Mouse (Mus musculus): ENCODE data around the gene Ddb1. TPM values are rescaled to one million over a fixed set of nuclear protein-coding genes. Genes with fewer than 3 reads are reported as not detected.
A peak's percentile ranks its signal among the peaks of the same experiment; 100 is the strongest.

Ddb1 gene
- polyA plus RNA-seq, 1 experiment from 2014 or later, result 303 TPM

DNA sequence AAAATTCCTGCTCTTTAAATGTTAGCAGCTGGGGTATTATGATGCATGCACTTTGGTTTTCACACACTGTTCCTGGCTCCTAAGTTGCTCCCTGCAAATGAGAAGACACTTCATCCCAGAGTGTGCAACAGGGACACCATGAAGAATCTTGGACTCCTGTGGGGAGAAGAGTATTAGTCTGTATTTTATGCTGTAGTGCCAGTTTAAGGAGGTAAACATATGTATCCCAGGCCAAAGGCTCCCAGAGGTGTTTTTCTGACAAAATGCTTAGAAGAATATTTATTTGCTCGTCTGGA is 73.6 kb downstream of the Ddb1 start:
- DNase-seq (ENCODE audit: low spot score) (no peak), ATAC-seq (ENCODE audit: low FRiP score) (peak; percentile 47; the same call in 1 of the 2 replicates)
- Histone ChIP-seq H3K4me3 (ENCODE audit: low read depth, low read length) (no peak overlapping the region), H3K4me1 (replicated peaks; ENCODE audit: control insufficient read depth, insufficient read depth, low read length) (no peaks in the 10 kb centered on the region), H3K9me3 (ENCODE audit: control insufficient read depth, low read length) (no peaks in the 10 kb centered on the region), H3K36me3 (ENCODE audit: control insufficient read depth, insufficient read depth, low read length) (no peaks in the 10 kb centered on the region), H3K9ac (ENCODE audit: low read depth, low read length) (no peak overlapping the region), H3K27me3 (ENCODE audit: control insufficient read depth, insufficient read depth, low read length) (no peaks in the 10 kb centered on the region), H3K27ac (ENCODE audit: low read depth, low read length) (no peak overlapping the region), H3K4me2 (replicated peaks; ENCODE audit: low read depth, low read length) (no peak overlapping the region)
- WGBS, result 86% methylated on average over 1 of the region's 1 CpGs

Other genes starting within 250 kb of the Ddb1 start
- 2.1 and 2.4 TPM in 2 replicates for gene Syt7, start 216.2 kb upstream of the Ddb1 start, polyA plus RNA-seq (2014; fragmentation: Nextera tagmentation; extraction: Ambion mirVana)
- 0.59 and 0.69 TPM in 2 replicates for gene Lrrc10b, start 147.9 kb upstream of the Ddb1 start, polyA plus RNA-seq (2014; fragmentation: Nextera tagmentation; extraction: Ambion mirVana)
- 1.7 TPM in 2 replicates for gene Ppp1r32, start 122.4 kb upstream of the Ddb1 start, polyA plus RNA-seq (2014; fragmentation: Nextera tagmentation; extraction: Ambion mirVana)
- gene Cpsf7, start 80.1 kb upstream of the Ddb1 start, polyA plus RNA-seq (2014; fragmentation: Nextera tagmentation; extraction: Ambion mirVana), result 60.9 and 65.4 TPM in 2 replicates
- 60.9 and 62.6 TPM in 2 replicates for gene Sdhaf2, start 79.2 kb upstream of the Ddb1 start, polyA plus RNA-seq (2014; fragmentation: Nextera tagmentation; extraction: Ambion mirVana)
- 61.2 and 63.7 TPM in 2 replicates for gene Tmem216, start 49.1 kb upstream of the Ddb1 start, polyA plus RNA-seq (2014; fragmentation: Nextera tagmentation; extraction: Ambion mirVana)
- 12.5 and 17.0 TPM in 2 replicates for gene Cyb561a3, start 28.2 kb upstream of the Ddb1 start, polyA plus RNA-seq (2014; fragmentation: Nextera tagmentation; extraction: Ambion mirVana)
- gene Tmem138, start 28.0 kb upstream of the Ddb1 start, polyA plus RNA-seq (2014; fragmentation: Nextera tagmentation; extraction: Ambion mirVana), result 58.7 and 62.3 TPM in 2 replicates
- 20.3 and 23.0 TPM in 2 replicates for gene Tkfc, start 327 bp downstream of the Ddb1 start, polyA plus RNA-seq (2014; fragmentation: Nextera tagmentation; extraction: Ambion mirVana)
- gene Vwce, start 28.9 kb downstream of the Ddb1 start, polyA plus RNA-seq (2014; fragmentation: Nextera tagmentation; extraction: Ambion mirVana), result 0.25 and 0.86 TPM in 2 replicates
- not detected in 2 replicates for gene Pga5, start 72.7 kb downstream of the Ddb1 start, polyA plus RNA-seq (2014; fragmentation: Nextera tagmentation; extraction: Ambion mirVana)
- gene Vps37c, start 83.4 kb downstream of the Ddb1 start, polyA plus RNA-seq (2014; fragmentation: Nextera tagmentation; extraction: Ambion mirVana), result 23.9 and 27.2 TPM in 2 replicates
- not detected in 2 replicates for gene Cd5, start 133.7 kb downstream of the Ddb1 start, polyA plus RNA-seq (2014; fragmentation: Nextera tagmentation; extraction: Ambion mirVana)
- gene Cd6, start 224.7 kb downstream of the Ddb1 start, polyA plus RNA-seq (2014; fragmentation: Nextera tagmentation; extraction: Ambion mirVana), result not detected in 2 replicates
- 0.13 and 0.37 TPM in 2 replicates for gene Slc15a3, start 234.4 kb downstream of the Ddb1 start, polyA plus RNA-seq (2014; fragmentation: Nextera tagmentation; extraction: Ambion mirVana)

Measured in hindbrain, embryonic 11.5 days (tissue).